Mouse (Mus musculus): ENCODE measurements at regions not wholly inside any gene's neighbourhood (a gene's known extent, or its start where the extent isn't known, plus 50 kb on each side); places are given as distances from the start of the nearest gene placed in this dataset.

- H3K27ac ChIP-seq (ENCODE audit: control insufficient read depth, insufficient read depth, low read depth, low read length), result no peak overlapping the region
- H3K4me1 ChIP-seq (ENCODE audit: control insufficient read depth, insufficient read depth, low read length), result no peaks in the 10 kb centered on the region
- H3K27me3 ChIP-seq (ENCODE audit: control insufficient read depth, insufficient read depth, low read length), result no peaks in the 10 kb centered on the region
- TF ChIP-seq CTCF (IDR thresholded peaks at IDR 0.05; ENCODE audit: control insufficient read depth, insufficient read depth, insufficient replicate concordance, low read depth, low read length) (no peak), POLR2A (IDR thresholded peaks at IDR 0.05; ENCODE audit: control insufficient read depth, low read depth, low read length) (no peak)
- H3K4me3 ChIP-seq (ENCODE audit: control insufficient read depth, low read depth, low read length), result no peak overlapping the region
- H3K36me3 ChIP-seq (ENCODE audit: control insufficient read depth, insufficient read depth, low read length), result no peaks in the 10 kb centered on the region
These were observed 2252.9 kb downstream of the 4930444P10Rik start for GRCm38 (mm10) chr1:13840309-13840622.

DNA sequence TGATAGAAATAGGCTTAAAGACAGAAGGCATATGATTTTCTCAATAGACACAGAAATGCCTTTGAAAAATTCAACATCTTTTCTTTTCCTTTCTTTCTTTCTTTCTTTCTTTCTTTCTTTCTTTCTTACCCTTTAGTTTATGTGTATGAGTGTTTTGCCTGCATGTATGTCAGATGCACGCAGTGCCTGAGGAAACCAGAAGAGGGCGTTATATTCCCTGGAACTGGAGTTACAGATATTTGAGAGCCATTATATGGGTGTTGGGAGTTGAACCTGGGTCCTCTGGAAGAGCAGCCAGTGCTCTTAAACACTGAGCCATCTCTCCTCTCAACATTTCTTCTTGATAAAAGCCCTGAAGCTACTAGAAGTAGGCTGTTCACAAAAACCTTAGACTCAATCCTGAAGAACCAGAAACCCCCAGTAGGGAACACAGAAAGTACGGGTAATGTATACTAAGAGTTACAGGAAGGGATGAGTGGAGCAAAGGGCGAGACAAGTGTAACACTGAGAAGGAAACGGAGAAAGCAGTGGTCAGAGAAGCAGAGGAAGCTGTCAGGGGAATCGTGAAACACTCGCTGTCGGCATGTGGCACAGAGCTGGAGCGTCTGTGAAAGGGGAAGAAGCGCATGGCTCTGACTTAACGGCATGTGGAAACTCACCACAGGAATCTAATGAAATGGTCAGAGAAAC, 2253.4 kb downstream of the 4930444P10Rik start:
- no peak overlapping the region for H3K27ac ChIP-seq (ENCODE audit: control insufficient read depth, insufficient read depth, low read depth, low read length)
- H3K36me3 ChIP-seq (ENCODE audit: control insufficient read depth, insufficient read depth, low read length), result no peaks in the 10 kb centered on the region
- no peak overlapping the region for H3K4me3 ChIP-seq (ENCODE audit: control insufficient read depth, low read depth, low read length)
- H3K27me3 ChIP-seq (ENCODE audit: control insufficient read depth, insufficient read depth, low read length), result no peaks in the 10 kb centered on the region
- no peaks in the 10 kb centered on the region for H3K4me1 ChIP-seq (ENCODE audit: control insufficient read depth, insufficient read depth, low read length)
- TF ChIP-seq POLR2A (IDR thresholded peaks at IDR 0.05; ENCODE audit: control insufficient read depth, low read depth, low read length) (no peak), CTCF (IDR thresholded peaks at IDR 0.05; ENCODE audit: control insufficient read depth, insufficient read depth, insufficient replicate concordance, low read depth, low read length) (no peak)

DNA sequence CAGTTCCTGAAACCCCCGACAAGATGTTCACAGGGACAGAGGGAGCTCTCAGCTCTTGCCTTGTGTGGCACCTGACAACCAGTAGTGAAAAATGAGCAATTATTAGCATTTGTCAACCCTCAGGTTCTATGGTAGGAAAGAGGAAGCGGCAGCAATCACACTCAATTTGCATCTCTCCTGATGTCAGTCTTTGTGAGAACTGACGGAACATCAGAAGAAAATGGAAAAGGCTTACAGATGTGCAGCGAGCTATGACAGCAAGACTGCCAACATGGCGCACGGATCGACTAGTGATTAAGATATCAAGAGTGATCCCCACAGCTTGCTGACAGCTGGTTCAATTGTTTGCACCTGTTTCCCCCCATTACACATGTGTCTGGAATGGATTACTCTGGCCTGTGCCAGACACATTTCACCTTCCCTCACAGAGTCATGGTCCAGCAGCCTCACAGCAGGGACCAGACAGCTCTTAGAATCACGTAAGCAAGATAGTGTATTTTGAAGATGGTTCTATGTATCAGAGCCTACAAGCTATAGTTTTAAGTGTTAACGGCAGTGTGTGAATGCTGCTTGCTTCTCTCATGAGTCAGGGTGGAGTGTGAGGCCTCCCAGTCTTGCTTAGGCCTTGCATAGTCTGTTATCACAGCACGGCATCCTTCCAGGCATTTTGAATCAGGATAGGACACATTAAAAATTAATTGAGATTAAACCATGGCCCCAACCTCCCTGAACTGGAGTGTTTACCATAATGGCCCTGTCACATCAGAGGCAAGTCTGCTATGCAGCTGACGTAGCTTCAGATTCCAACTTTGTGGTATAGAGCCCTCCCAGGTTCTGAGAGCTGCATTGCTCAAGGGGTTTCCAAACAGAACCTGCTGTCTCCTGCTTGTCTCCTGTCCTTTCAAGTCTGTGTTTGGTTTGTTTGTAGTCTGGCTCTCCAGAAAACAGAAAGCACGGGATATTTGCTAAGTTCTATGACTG, 2258.0 kb downstream of the 4930444P10Rik start:
- Histone ChIP-seq H3K36me3 (ENCODE audit: control insufficient read depth, insufficient read depth, low read length) (no peaks in the 10 kb centered on the region), H3K4me1 (ENCODE audit: control insufficient read depth, insufficient read depth, low read length) (no peaks in the 10 kb centered on the region), H3K4me3 (ENCODE audit: control insufficient read depth, low read depth, low read length) (no peak overlapping the region), H3K27ac (ENCODE audit: control insufficient read depth, insufficient read depth, low read depth, low read length) (no peak overlapping the region), H3K27me3 (ENCODE audit: control insufficient read depth, insufficient read depth, low read length) (no peaks in the 10 kb centered on the region)
- TF ChIP-seq POLR2A (IDR thresholded peaks at IDR 0.05; ENCODE audit: control insufficient read depth, low read depth, low read length) (no peak), CTCF (IDR thresholded peaks at IDR 0.05; ENCODE audit: control insufficient read depth, insufficient read depth, insufficient replicate concordance, low read depth, low read length) (no peak)

- no peak overlapping the region for H3K27ac ChIP-seq (ENCODE audit: control insufficient read depth, insufficient read depth, low read depth, low read length)
- no peaks in the 10 kb centered on the region for H3K4me1 ChIP-seq (ENCODE audit: control insufficient read depth, insufficient read depth, low read length)
- no peaks in the 10 kb centered on the region for H3K36me3 ChIP-seq (ENCODE audit: control insufficient read depth, insufficient read depth, low read length)
- TF ChIP-seq POLR2A (IDR thresholded peaks at IDR 0.05; ENCODE audit: control insufficient read depth, low read depth, low read length) (no peak), CTCF (IDR thresholded peaks at IDR 0.05; ENCODE audit: control insufficient read depth, insufficient read depth, insufficient replicate concordance, low read depth, low read length) (no peak)
- H3K27me3 ChIP-seq (ENCODE audit: control insufficient read depth, insufficient read depth, low read length), result no peaks in the 10 kb centered on the region
- no peak overlapping the region for H3K4me3 ChIP-seq (ENCODE audit: control insufficient read depth, low read depth, low read length)
These were observed 2285.3 kb downstream of the 4930444P10Rik start for GRCm38 (mm10) chr1:13807786-13808185.

DNA sequence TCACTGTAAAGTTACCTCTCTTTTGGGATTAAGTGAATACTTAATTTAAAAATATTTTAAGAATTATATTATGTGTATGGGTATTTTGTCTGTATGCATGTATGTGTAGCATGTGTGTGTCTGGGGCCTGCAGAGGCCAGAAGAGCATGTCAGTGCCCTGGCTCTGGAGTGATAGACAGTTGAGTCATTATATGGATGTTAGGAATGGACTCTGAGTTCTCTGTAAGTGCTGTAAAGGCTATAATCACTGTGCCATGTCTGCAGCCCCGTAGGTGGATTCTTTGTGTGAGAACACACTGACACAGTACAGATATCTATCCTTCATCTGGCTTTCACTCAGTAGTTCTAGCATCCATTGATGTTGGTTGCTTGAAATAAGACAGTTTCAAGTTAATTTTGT, 2292.7 kb downstream of the 4930444P10Rik start:
- H3K4me1 ChIP-seq (ENCODE audit: control insufficient read depth, insufficient read depth, low read length), result no peaks in the 10 kb centered on the region
- no peak overlapping the region for H3K27ac ChIP-seq (ENCODE audit: control insufficient read depth, insufficient read depth, low read depth, low read length)
- H3K4me3 ChIP-seq (ENCODE audit: control insufficient read depth, low read depth, low read length), result no peak overlapping the region
- no peaks in the 10 kb centered on the region for H3K36me3 ChIP-seq (ENCODE audit: control insufficient read depth, insufficient read depth, low read length)
- H3K27me3 ChIP-seq (ENCODE audit: control insufficient read depth, insufficient read depth, low read length), result no peaks in the 10 kb centered on the region
- no peak for TF ChIP-seq POLR2A (IDR thresholded peaks at IDR 0.05; ENCODE audit: control insufficient read depth, low read depth, low read length)
- TF ChIP-seq CTCF (IDR thresholded peaks at IDR 0.05; ENCODE audit: control insufficient read depth, insufficient read depth, insufficient replicate concordance, low read depth, low read length), result no peak

DNA sequence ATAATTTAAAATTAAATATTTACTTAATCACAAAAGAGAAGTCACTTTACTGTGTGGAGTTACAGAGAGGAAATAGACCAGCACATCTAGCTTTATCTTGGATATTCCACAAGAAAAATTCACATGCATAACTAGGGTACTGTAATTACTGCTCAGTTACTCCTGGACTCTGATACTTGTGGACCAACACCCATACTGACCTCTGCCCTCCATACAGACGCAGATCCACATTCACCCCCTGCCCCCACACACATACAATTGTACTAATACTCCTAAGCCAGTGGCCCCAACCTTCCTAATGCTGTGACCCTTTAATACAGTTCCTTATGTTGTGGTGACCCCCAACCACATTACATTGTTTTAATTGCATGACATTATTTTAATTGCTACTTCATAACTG, 2294.3 kb downstream of the 4930444P10Rik start:
- H3K27me3 ChIP-seq (ENCODE audit: control insufficient read depth, insufficient read depth, low read length), result no peaks in the 10 kb centered on the region
- no peak for TF ChIP-seq CTCF (IDR thresholded peaks at IDR 0.05; ENCODE audit: control insufficient read depth, insufficient read depth, insufficient replicate concordance, low read depth, low read length)
- TF ChIP-seq POLR2A (IDR thresholded peaks at IDR 0.05; ENCODE audit: control insufficient read depth, low read depth, low read length), result no peak
- H3K4me3 ChIP-seq (ENCODE audit: control insufficient read depth, low read depth, low read length), result no peak overlapping the region
- H3K4me1 ChIP-seq (ENCODE audit: control insufficient read depth, insufficient read depth, low read length), result no peaks in the 10 kb centered on the region
- H3K27ac ChIP-seq (ENCODE audit: control insufficient read depth, insufficient read depth, low read depth, low read length), result no peak overlapping the region
- no peaks in the 10 kb centered on the region for H3K36me3 ChIP-seq (ENCODE audit: control insufficient read depth, insufficient read depth, low read length)

- no peak overlapping the region for H3K4me3 ChIP-seq (ENCODE audit: control insufficient read depth, low read depth, low read length)
These were observed 2297.9 kb downstream of the 4930444P10Rik start for GRCm38 (mm10) chr1:13795196-13795595.

More at GRCm38 (mm10) chr1:13795196-13795595, 2297.9 kb downstream of the 4930444P10Rik start:
- no peak overlapping the region for H3K27ac ChIP-seq (ENCODE audit: control insufficient read depth, insufficient read depth, low read depth, low read length)
- H3K27me3 ChIP-seq (ENCODE audit: control insufficient read depth, insufficient read depth, low read length), result no peaks in the 10 kb centered on the region
- H3K36me3 ChIP-seq (ENCODE audit: control insufficient read depth, insufficient read depth, low read length), result no peaks in the 10 kb centered on the region
- no peaks in the 10 kb centered on the region for H3K4me1 ChIP-seq (ENCODE audit: control insufficient read depth, insufficient read depth, low read length)
- TF ChIP-seq CTCF (IDR thresholded peaks at IDR 0.05; ENCODE audit: control insufficient read depth, insufficient read depth, insufficient replicate concordance, low read depth, low read length), result no peak
- no peak for TF ChIP-seq POLR2A (IDR thresholded peaks at IDR 0.05; ENCODE audit: control insufficient read depth, low read depth, low read length)

Measured in testis, adult 2 months (tissue).